Mouse (Mus musculus) thymus, adult 2 months (tissue): Measurements from ENCODE around the gene Sh3bgrl3. TPM values are rescaled to one million over a fixed set of nuclear protein-coding genes. Genes with fewer than 3 reads are reported as not detected.

Experiments
- DNase-seq: peaks from one replicate; pipeline ENCODE4 v3.0.0; 2021
- H3K27ac ChIP-seq: fragments of 200-500 bp; 2 replicates; pipeline ENCODE4 v1.5.1; 2012; ENCODE audit warnings: low read length, control low read depth; ENCODE audit not compliant: control insufficient read depth, insufficient read depth
- H3K27me3 ChIP-seq: fragments of 200-500 bp; 2 replicates; pipeline ENCODE4 v1.6.1; 2012; ENCODE audit warnings: mild to moderate bottlenecking, low read length, moderate library complexity, mixed read lengths; ENCODE audit not compliant: control insufficient read depth, insufficient read depth
- H3K36me3 ChIP-seq: fragments of 200-500 bp; 2 replicates; pipeline ENCODE4 v1.6.1; 2012; ENCODE audit warnings: mild to moderate bottlenecking, low read length, moderate library complexity; ENCODE audit not compliant: control insufficient read depth, insufficient read depth
- H3K4me1 ChIP-seq: fragments of 200-500 bp; replicated peaks from 2 replicates; pipeline ENCODE4 v1.6.1; 2012; ENCODE audit warnings: low read length; ENCODE audit not compliant: control insufficient read depth, insufficient read depth
- H3K4me3 ChIP-seq: fragments of 200-500 bp; 2 replicates; pipeline ENCODE4 v1.5.1; 2012; ENCODE audit warnings: mild to moderate bottlenecking, low read length, control low read depth, moderate library complexity; ENCODE audit not compliant: control insufficient read depth, insufficient read depth
- CTCF ChIP-seq: fragments of 200-500 bp; IDR thresholded peaks from 2 replicates; pipeline ENCODE4 v1.5.1; 2012; ENCODE audit warnings: mild to moderate bottlenecking, control low read depth, low read length, moderate library complexity, borderline replicate concordance; ENCODE audit not compliant: control insufficient read depth, poor library complexity, insufficient read depth; ENCODE audit errors: extremely low read depth
- POLR2A ChIP-seq: fragments of 200-500 bp; IDR thresholded peaks from 2 replicates; pipeline ENCODE4 v1.6.1; 2012; ENCODE audit warnings: mild to moderate bottlenecking, low read length, control low read depth, moderate library complexity; ENCODE audit not compliant: control insufficient read depth, poor library complexity, insufficient read depth; ENCODE audit errors: extremely low read depth
- WGBS: fragments of 180-500 bp; shearing (Covaris S2); methylation state at CpG from one replicate; pipeline ENCODE4 v1.1.7; 2018; 5-methylcytosine and 5-hydroxymethylcytosine counted together
- polyA plus RNA-seq: library from polyadenylated mRNA; depleted of rRNA; stranded (reverse); fragments of >200 nt; gene quantifications from 2 replicates; pipeline ENCODE4 v1.2.3, GENCODE M21; 2012

Gene Sh3bgrl3
- polyA plus RNA-seq, 1 experiment = 1,368 TPM

GRCm38 (mm10) chr4:134123680-134124551 lies 4.7 kb downstream of the Sh3bgrl3 start:
- DNase-seq = peak; percentile 82
- Histone ChIP-seq H3K27me3 (no peaks in the 10 kb centered on the region), H3K36me3 (no peaks in the 10 kb centered on the region), H3K27ac (peak overlapping the region; percentile 54), H3K4me3 (no peak overlapping the region), H3K4me1 (peaks cover 74% of the 10 kb centered on the region)
- peak; percentile 38; the same call in 1 of the 2 replicates for TF ChIP-seq POLR2A
- peak; percentile 93 for TF ChIP-seq CTCF
- 15% methylated on average over 17 of the region's 17 CpGs for WGBS

GRCm38 (mm10) chr4:134123147-134123546 lies 5.4 kb downstream of the Sh3bgrl3 start:
- no peak for TF ChIP-seq POLR2A
- TF ChIP-seq CTCF = no peak
- peak overlapping the region; percentile 35; the same call in 1 of the 2 replicates for H3K27ac ChIP-seq
- no peak for DNase-seq
- H3K36me3 ChIP-seq = no peaks in the 10 kb centered on the region
- peaks cover 81% of the 10 kb centered on the region for H3K4me1 ChIP-seq
- 96% methylated on average over 6 of the region's 6 CpGs for WGBS
- H3K27me3 ChIP-seq = no peaks in the 10 kb centered on the region
- no peak overlapping the region for H3K4me3 ChIP-seq

- H3K4me1 ChIP-seq = peaks cover 82% of the 10 kb centered on the region
- H3K36me3 ChIP-seq = no peaks in the 10 kb centered on the region
- WGBS = 17% methylated on average over 3 of the region's 3 CpGs
- TF ChIP-seq POLR2A (no peak), CTCF (no peak)
- H3K4me3 ChIP-seq = no peak overlapping the region
- no peak for DNase-seq
- H3K27me3 ChIP-seq = no peaks in the 10 kb centered on the region
- H3K27ac ChIP-seq = peak overlapping the region; percentile 93
These were observed 6.3 kb downstream of the Sh3bgrl3 start for GRCm38 (mm10) chr4:134122281-134122680.

GRCm38 (mm10) chr4:134121571-134121970 lies 7.0 kb downstream of the Sh3bgrl3 start:
- 0 out of 2 replicates have a peak, but pooled peaks have one; percentile 45 for TF ChIP-seq POLR2A
- no peak for TF ChIP-seq CTCF
- WGBS = 3% methylated on average over 4 of the region's 4 CpGs
- Histone ChIP-seq H3K27me3 (no peaks in the 10 kb centered on the region), H3K36me3 (no peaks in the 10 kb centered on the region), H3K4me1 (peaks cover 79% of the 10 kb centered on the region), H3K27ac (peak overlapping the region; percentile 98), H3K4me3 (no peak overlapping the region)
- DNase-seq = peak; percentile 85

GRCm38 (mm10) chr4:134120916-134121315 lies 7.7 kb downstream of the Sh3bgrl3 start:
- Histone ChIP-seq H3K27ac (peak overlapping the region; percentile 98), H3K36me3 (no peaks in the 10 kb centered on the region), H3K4me1 (peaks cover 83% of the 10 kb centered on the region), H3K27me3 (no peaks in the 10 kb centered on the region), H3K4me3 (no peak overlapping the region)
- TF ChIP-seq CTCF = no peak
- DNase-seq = no peak
- WGBS = 51% methylated on average over 4 of the region's 4 CpGs

GRCm38 (mm10) chr4:134120192-134120805 lies 8.3 kb downstream of the Sh3bgrl3 start:
- TF ChIP-seq CTCF (no peak), POLR2A (no peak)
- Histone ChIP-seq H3K4me1 (peaks cover 89% of the 10 kb centered on the region), H3K27me3 (no peaks in the 10 kb centered on the region), H3K4me3 (no peak overlapping the region), H3K27ac (peak overlapping the region; percentile 98), H3K36me3 (no peaks in the 10 kb centered on the region)
- no peak for DNase-seq
- WGBS = 71% methylated on average over 6 of the region's 6 CpGs
